Mouse (Mus musculus): ENCODE measurements around the gene Upk1a.

Upk1a gene

DNA sequence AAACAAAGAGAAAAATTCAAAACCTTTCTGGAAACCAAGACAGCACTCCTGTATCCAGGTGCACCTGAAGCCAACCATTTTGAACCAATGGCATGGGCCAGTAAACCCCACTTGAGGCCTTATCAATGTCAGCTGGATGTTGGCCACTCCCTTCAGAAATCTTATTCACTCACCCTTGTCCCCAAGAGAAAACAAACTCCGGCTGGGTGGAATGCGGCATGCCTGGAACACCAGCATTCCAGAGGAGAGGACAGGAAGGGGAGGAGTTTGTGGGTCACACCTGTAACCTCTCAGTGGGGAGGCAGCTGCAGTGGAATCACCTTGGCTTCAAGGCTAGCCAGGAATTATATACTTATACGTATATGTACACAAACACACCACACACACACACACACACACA is 10.1 kb downstream of the Upk1a start:
- DNase-seq, result peak; percentile 81

DNA sequence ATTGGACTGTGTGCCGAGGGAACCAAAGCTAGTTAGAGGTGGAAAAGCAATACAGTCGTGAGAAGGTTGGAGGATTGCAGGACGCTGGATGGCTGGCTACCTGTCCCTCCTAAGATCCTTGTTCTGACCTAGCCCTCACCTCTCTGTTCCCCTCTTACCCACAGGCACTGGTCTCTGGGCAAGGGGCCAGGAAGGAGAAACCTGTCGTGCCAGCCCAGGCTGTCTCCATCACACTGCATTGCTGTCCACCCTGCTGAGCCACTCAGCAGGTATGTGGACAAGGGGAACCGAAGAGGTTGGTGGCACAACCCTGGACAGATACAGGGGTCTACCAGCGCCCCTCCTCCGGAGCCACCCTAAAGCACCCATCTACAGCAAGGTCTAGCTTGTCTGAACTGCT is 12.0 kb downstream of the Upk1a start:
- peak; percentile 67 for DNase-seq

DNA sequence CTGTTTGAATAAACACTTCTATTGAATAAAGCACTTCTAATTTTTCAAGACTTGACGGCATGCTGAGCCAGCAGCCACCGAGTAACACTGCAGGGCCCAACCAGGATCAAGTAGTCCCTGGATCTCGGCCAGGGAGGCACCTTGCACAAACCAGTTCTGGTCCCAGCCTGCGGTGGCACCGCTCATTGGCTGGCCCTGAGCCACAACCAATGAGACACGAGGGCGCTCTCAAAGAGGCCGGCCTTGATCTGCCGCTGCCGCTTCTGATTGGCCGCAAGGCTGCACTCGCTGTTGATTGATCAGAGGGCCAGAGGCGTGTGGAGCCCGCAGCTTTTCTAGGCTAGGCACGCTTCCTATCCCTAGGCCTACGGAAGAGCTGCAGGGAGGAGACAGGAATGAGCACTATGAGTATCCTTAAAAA is 12.7 kb downstream of the Upk1a start:
- DNase-seq, result peak; percentile 98

DNA sequence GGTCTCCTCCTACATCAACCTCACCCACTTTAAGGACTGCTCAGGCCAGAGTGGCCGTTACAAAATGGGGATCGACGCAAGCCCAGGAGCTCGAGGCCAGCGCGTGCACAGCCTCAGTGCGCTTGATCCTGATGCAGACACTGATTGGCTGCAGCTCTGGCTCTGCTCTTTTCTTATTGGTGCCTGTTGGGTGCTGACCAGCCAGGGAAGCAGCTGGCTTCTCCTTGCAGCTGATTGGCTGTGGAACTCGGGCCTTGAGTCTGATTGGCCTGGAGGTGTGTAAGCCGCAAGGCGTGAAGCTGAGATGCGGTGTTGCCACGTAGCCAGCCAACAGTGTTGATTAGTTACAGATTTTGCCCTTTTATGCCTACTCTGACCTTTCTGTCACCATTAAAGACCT is 13.9 kb downstream of the Upk1a start, which contains the start of gene Zbtb32:
Gene Zbtb32 (minus strand): TSS at position 124 of the 400 bp plus-strand sequence.
- no peak for DNase-seq

DNA sequence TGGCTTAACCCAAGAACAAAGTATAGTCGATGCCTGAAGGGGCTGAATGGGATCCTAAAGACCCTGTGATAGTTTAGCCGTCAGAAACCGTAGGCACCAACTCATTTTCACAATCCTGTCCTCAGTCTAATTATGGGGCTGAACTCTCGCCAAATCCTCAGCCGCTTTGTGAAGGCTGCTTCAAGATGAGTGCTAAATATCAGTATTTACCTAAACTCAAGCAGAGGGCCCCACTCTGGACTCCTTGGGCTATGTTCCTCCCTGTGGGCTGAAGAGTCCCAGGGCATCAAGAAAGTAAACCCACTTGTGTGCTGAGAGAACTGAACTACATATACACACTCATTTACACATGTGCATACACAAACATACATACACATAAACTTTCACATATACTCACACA is 15.8 kb downstream of the Upk1a start:
- no peak for DNase-seq

DNA sequence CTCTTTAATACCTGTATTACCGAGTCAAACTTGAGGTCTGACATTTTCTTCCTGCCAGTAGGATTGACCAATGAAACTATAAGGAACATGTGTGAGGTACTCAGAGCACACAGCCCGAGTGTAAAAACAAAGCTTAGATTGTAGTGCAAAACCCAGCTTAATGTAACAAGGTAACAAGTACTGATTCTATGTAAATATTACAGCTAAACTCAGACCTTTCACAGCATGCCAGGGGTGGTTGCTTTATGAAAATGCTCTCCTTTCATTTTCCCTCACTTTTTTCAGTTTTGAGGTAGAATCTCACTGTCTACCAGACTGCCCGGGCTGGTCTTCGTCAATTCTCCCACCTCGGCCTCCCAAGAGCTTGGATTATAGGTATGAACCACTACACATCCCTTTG is 16.6 kb downstream of the Upk1a start:
- no peak for DNase-seq

DNA sequence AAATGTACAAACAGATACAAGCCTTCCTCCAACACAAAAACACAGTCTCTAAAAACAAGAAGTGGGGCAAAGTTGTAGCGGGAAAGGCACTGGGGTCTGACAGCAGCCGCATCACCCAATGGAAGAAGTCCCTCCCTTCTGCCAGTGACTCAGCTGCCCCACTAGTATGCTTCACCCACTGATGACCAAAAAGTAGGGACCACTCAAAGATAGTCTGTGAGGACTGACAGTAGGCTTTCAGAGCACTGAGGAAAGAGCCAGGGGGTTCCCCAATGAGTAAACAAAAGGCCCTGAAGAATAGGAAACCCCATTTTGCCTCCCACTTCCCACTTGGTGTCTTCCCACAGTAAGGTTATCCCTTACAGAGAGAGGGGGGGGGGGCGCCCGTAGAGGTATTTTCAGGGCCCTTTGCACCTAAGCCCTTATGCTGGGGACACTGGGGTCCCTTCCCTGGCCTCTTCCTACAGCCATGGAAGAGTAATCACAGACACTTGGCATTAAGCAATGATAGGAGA is 18.1 kb downstream of the Upk1a start:
- no peak for DNase-seq

DNA sequence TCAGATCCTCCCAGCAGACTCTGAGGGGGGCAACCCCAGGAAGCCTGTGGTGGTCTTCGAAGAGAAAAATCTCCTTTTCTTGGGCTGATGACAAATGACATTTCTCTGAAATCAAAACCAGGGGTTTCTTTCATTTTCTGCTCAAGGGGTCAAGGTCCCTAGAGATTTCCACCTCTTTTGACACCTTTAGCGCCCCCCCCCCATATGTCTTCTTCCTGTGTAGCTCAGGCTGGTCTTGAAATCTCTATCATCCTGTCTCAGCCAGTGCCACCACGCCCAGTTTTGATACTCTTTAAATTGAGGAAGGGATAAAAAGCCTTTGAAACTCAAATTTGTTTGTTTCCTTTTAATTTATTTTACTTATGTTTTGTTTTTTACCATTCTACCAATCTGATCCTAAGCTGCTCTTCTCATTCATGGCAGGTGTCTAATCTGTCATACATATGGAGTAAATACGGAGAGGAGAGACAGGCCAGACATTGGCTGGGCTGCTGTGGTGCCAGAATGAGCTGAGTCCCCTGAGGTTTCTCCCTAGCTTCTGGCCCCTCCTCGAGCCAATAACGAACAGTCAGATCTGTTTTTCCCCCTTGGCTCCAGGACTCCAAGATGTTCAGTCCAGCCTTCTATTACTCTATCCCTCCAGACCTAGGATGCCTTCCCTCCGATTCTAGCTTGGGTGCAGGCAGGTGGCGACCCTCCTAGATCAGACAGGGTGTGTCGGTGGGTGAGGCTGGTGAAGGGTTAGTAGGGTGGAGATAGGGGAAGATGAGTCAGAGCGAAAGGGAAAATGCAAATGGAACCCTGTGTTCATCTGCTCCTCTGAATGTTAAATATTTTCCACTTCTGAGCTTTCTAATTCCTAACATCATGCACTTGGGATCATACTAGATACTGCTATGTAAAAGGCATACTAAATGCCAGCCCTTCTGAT is 18.8 kb downstream of the Upk1a start:
- DNase-seq, result no peak

DNA sequence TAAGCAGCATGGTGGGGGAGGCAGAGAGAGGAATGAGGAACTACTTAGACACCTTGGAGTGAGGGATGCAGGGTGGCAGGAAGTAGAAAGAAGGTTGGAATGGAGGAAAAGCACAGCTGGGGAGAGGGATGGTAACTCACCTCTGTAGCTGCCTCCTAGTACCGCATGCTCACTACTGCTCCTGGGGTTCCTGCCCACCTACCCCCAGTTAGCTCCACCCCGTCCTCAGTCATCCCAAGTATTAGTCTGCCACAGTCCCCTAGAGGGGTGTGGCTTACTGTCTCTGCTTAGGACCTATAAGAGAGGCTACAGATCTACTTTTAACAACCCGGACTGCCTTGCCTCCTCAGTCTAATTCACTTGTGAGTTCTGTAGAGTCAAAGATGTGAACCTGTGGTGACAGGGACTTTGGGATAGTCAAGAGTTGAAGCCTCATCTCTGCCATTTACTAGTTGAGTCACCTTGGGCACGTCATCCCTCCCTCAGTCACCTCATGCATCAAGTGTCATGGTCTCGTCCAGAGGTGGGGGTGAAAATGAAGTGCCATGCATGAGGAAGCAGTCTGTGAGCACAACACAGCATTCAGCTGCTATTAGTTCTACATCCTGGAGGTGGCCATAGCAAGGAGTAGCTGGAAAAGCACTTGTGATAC is 19.7 kb downstream of the Upk1a start:
- no peak for DNase-seq

DNA sequence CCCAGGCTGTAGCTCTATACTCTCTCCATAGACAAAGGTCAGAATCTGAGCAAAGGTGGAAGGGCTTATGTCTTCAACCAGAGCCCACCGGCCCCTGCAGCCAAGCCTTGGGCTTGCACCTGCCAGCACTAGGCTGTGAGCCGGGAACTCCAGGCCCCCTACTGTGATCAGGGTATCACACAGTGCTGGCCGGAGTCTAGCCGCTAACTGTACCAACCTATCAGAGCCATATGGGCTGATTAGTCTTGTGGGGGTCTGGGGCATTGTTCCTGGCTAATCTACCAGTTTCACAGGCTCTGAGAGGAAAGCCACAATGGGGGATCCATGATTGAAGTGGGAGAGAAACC is 21.1 kb downstream of the Upk1a start:
- DNase-seq, result no peak

DNA sequence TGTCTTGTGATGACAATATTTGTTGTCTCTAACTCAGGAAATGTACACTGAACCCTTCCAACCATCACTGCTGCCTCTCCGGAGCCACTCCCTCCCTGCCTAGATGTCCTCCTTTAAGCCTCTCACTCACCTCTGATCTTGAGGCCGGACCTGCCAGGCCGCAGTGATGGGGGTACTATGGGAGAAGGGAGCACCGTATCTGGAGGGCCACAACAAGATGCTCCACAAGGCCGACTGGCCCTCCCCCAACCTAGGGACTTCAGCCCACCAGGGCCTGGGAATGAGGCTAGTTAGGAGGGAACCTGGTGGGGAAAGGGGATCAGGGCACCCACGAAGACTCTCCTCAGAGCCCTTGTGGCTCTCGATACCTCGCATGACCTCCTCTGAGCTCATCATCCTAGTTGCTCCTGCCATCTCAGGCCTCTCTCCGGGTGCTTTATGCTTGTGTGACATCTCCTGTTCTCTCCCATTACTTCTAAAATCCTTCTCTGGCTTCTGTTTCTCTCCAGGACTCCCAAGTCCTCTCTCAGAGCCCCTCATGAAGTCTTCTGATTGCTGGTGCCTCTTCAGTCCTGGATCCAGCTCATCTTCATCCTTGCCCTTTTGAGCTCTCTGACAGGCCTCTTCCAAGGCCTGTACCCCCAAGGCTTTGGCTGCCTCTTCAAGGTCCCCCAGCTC is 21.6 kb downstream of the Upk1a start:
- no peak for DNase-seq

DNA sequence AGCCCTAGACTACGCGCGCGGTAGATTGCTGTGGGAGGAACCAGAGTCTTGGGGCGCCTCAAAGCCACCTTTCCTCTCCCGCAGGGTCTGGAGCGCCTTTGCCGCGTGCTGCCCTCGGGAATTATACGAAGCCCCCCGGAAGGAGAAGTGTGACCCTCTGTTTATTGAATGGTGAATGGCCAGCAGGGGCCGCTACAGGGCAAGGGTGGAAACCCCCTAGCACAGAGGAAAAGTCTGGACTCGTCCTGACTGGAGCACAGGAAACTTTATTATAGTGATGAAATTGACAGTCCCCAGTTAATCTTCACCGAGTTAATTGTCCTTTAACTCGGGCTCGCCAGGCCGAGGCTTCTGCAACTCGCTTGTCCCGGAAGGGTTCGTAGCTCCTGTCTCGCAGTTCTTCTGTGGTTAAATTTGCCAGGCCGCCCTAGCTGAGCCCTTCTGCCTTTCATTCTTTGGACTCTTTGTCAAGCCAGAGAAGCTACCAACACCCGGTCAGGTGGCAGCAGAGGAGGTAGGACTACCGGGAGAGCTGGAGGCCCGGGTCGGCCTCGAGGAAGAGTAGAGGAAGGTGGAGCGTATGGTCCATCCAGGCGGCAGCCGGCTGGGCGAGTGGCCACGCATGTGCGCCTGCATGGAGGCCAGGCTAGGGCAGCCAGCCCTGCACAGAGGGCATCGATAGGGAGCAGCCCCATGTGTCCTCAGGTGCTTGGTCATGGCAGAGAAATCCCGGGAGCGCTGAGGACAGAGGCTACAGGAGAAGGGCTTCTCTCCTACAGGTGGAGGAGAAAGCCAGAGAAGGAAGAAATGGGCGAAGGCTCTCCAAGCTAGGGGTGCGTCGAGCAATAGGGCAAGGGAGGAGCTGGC is 23.0 kb downstream of the Upk1a start:
- DNase-seq, result peak; percentile 85

DNA sequence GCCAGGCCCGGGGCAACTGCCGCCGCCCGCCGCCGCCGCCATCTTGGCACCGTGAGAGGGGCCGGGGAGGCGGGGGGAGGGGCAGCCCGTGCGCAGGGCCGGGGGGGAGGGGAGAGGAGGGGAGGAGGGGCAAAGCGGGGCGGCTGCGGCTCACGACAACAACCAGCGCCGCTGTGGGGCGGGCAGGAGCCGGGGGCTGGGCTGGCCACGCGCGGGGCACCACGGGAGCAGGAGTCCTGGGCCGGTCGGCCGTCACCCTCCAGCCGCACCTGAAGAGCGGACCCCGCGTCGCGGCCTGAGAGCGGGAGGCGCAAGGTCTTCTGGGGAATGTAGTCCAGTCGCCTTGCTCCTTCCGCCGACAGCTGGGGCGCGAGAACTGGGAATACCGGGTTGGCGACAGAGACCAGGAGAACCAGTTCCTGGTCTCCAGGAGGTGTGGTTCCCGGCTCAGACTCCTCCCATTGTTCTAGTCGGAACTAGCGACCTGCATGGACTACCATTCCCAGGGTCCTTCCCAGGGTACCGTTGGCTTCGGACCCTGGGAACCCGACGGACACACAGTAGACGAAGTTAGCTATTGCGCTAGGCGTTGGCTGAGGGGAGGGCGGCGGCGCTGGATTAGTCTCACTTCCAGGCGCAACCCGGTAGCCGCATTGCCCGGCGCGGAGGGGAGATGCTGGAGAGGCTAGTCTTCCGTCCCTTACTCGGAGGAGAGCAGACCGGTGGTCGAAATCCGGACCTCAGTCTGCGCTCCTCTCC is 23.8 kb downstream of the Upk1a start, which contains the start of gene Kmt2b:
Gene Kmt2b (minus strand): TSS at position 51 of the 759 bp plus-strand sequence.
- DNase-seq, result peak; percentile 99

DNA sequence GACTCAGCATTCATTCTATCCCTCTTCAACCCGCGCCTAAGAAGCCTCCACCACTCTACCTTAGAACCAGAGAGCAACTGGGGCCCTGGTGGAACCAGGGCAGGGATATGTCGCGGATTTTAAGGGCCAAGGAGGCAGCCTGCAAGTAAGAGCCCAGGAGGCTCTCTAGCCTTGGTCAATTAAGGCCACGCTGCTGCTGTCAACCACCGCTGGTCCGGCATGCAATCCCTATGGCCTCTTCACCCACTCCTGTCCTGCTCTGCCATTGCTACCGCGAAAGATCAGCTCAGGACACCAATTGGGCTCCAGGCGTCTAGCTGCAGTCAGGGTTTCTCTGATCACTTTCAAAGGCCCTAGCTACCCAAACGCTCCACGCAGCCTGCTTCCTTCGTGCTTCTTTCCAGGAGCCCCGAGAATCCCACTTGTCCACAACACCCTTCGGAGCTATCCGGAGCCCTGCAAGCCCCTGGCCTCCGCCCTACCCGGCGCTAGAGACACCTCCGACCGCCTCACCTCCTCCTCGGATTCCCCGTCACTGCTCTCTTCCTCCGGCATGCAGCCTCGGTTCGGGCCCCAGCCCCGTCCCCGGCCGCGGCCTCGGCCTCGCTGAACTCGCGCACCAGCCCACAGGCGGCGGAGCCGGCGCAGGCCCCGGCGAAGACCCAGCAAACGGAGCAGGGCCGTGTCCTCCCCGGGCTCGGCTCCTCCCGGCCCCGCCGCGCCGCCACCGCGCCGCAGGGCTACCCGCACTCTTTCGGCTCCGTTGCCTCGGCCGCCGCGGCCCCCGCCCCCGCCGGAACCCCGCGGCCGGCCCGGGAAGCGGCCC is 24.6 kb downstream of the Upk1a start:
- DNase-seq, result peak; percentile 51

DNA sequence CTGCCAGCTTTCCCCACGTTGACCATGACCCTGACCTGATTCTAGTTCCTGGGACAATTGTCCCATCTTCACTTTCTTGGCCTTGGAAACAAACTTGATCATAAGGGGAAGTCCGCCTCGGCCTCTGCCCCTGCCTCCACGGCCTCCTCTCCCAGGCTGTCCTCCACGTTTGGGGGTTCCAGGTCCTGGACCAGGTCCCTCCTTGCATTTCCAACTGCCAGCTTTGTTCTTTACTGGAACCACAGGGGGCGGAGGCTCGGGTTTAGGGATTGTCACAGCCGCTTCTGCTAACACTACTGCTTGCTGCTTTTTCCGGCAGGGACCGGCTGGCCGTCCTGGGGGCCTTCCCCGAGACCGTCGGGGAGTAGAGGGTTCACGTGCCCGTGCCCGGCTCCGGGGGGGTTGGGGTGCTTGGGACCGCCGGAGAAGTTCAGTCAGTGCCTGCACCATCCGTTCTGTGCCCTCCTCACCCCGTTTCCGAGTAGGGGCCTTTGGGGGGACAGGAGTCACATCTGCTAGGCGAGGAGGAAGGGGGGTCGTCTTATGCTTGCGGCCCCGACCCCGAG is 26.1 kb downstream of the Upk1a start:
- DNase-seq, result no peak

DNA sequence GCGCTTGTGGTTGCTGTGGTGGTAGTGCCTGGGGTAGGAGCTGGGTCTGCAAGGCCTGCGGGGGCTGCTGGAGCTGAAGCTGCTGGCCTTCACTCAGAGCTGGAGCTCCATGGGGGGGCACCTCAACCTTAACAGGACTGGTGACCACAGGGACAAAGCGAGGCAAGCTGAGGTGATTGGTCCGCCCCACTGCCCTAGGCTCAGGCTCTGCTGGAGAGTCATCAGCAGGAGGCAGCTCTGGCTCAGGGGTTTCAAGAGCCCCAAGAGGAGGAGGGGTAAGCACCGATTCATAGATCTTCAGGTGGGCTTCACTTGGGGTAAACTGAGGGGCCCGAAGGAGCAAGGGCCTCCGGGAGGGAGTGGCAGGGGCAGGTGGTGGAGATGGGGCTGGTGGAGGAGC is 27.5 kb downstream of the Upk1a start:
- DNase-seq, result no peak

DNA sequence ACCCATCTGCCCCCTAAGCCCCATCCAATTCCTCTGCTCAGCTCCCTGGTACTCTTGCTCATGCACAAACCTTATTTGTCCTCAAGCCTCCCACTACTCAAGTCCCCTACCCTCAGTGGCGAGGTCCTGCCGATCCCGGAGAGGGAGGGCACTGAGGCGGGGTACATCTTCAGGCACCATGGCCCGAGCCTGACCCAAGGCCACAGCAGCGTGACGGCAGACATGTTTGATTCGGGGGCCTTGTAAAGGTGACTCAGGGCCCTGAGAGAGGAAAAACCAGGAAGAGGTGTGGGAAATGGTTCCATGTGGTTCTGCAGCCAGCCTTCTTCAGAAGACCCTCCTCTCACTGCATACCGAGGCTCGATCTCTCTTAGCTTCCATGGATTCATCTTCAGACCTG is 28.3 kb downstream of the Upk1a start:
- no peak for DNase-seq

DNA sequence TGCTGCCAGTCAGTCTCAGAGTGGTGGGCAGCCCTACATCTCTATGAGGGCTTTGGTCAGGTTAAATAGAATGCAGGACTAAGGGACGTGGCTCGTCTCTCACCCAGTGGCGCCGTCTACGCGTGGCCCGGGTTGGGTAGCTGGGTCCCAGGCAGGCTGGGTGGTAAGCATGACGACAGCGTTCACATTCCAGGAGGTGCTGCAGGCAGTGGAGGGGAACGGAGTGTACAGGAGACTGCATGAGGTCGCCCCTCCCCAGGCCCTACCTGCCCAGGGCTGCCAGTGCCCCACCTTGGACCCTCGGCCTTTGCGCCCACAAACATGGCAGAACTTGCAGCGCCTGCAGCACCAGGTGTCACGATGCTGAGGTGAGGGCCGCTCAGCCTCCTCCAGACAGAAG is 31.1 kb downstream of the Upk1a start:
- DNase-seq, result peak; percentile 45

DNA sequence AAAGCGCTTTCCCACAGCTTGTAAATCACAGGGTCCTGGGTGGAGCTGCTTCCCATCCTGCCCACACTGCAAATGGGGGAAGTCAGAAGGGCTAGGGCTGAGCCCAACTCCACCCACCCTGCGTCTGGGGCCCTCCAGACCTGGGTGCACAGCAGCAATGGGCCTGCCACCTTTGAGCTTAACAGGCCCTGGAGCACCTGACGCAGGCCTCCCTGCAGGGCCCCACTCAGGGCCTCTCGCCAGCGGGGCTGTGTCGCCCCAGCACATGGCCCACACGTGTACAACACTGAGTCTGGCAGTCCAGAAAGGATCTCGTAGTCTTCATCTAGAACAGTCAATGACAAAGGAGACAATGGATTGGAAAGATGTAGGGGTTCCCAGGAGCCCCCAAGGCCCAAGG is 32.7 kb downstream of the Upk1a start:
- DNase-seq, result no peak

DNA sequence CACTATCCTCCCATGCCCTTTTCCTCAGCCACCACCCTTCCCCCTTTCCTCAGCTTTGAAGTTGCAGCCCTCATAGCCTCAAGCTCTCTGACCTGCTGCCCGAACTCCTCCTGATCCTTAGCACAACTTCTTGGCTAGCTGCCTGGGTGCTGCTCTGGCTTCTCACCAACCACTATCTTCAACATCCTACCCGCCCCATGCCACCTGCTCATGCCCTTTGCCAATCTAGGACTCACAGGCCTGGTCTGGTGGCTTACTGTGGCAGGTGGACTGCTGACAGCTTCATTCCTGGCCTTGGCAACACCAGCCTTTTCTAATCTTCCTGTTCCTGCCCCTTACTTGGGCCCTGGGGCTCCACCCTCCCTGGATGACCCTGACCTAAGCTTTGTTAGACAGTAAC is 39.7 kb downstream of the Upk1a start:
- peak; percentile 85 for DNase-seq

Measured in kidney, adult 11 months (tissue).